Mouse (Mus musculus): ENCODE data around the gene Slc5a5. TPM values are rescaled to one million over a fixed set of nuclear protein-coding genes. Genes with fewer than 3 reads are reported as not detected.

The Slc5a5 gene
- polyA plus RNA-seq, 1 experiment: 0.19 TPM

DNA sequence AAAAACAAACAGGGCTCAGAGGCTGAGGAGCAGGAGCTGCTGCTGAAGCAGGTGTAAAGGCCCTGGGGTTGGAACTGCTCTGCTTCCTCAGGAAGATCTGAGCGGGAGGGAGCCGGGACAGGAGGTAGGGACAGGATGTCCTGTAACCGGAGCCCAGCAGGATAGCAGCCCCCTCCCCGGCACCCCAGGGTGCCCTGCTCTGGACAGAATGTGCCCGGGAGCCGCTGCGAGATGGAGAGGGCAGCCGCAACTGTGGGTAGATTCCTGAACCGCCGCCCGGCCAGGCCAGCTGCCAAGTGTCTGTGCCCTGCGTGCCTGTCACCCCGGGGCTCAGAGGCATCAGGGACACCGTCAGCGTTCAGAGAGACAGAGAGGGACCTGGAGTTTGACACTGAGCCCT, 59.0 kb downstream of the Slc5a5 start:
- TF ChIP-seq POLR2A (IDR thresholded peaks at IDR 0.05; ENCODE audit: low read depth, low read length): no peak
- TF ChIP-seq CTCF (conservative IDR thresholded peaks at IDR 0.05; ENCODE audit: insufficient read depth, insufficient read length, low read depth, low read length): no peak
- peak; percentile 82 for DNase-seq
- 29% methylated on average over 15 of the region's 15 CpGs for WGBS
- H3K4me3 ChIP-seq (ENCODE audit: insufficient read depth, low read depth, low read length): no peak overlapping the region
- no peaks in the 10 kb centered on the region for H3K27me3 ChIP-seq (replicated peaks; ENCODE audit: control insufficient read depth, insufficient read depth, low read length)
- H3K36me3 ChIP-seq (ENCODE audit: control insufficient read depth, insufficient read depth, low read length): no peaks in the 10 kb centered on the region
- peak overlapping the region; percentile 58 for H3K27ac ChIP-seq (ENCODE audit: insufficient read depth, low read depth, low read length)
- peaks cover 8% of the 10 kb centered on the region for H3K4me1 ChIP-seq (ENCODE audit: control insufficient read depth, insufficient read depth, low read length)

GRCm38 (mm10) chr8:70833018-70833482, 59.5 kb downstream of the Slc5a5 start:
- 33% methylated on average over 9 of the region's 9 CpGs for WGBS
- H3K36me3 ChIP-seq (ENCODE audit: control insufficient read depth, insufficient read depth, low read length): no peaks in the 10 kb centered on the region
- no peak for TF ChIP-seq CTCF (conservative IDR thresholded peaks at IDR 0.05; ENCODE audit: insufficient read depth, insufficient read length, low read depth, low read length)
- no peak for TF ChIP-seq POLR2A (IDR thresholded peaks at IDR 0.05; ENCODE audit: low read depth, low read length)
- H3K27me3 ChIP-seq (replicated peaks; ENCODE audit: control insufficient read depth, insufficient read depth, low read length): no peaks in the 10 kb centered on the region
- peak; percentile 73 for DNase-seq
- H3K4me3 ChIP-seq (ENCODE audit: insufficient read depth, low read depth, low read length): no peak overlapping the region
- H3K27ac ChIP-seq (ENCODE audit: insufficient read depth, low read depth, low read length): peak overlapping the region; percentile 58
- H3K4me1 ChIP-seq (ENCODE audit: control insufficient read depth, insufficient read depth, low read length): peaks cover 8% of the 10 kb centered on the region

Other genes starting within 250 kb of the Slc5a5 start
- 296 TPM in 2 replicates for gene Pgpep1, start 232.4 kb downstream of the Slc5a5 start, polyA plus RNA-seq (2012; rRNA removed)
- gene Lsm4, start 219.5 kb downstream of the Slc5a5 start, polyA plus RNA-seq (2012; rRNA removed): 106 and 120 TPM in 2 replicates
- 158 and 201 TPM in 2 replicates for gene Jund, start 193.8 kb downstream of the Slc5a5 start, polyA plus RNA-seq (2012; rRNA removed)
- 0.03 and 0.12 TPM in 2 replicates for gene Iqcn, start 189.3 kb downstream of the Slc5a5 start, polyA plus RNA-seq (2012; rRNA removed)
- 0.61 and 0.99 TPM in 2 replicates for gene Gm3336, start 174.2 kb downstream of the Slc5a5 start, polyA plus RNA-seq (2012; rRNA removed)
- 81.6 and 113 TPM in 2 replicates for gene Pde4c, start 169.0 kb downstream of the Slc5a5 start, polyA plus RNA-seq (2012; rRNA removed)
- gene Rab3a, start 138.1 kb downstream of the Slc5a5 start, polyA plus RNA-seq (2012; rRNA removed): 29.7 and 31.1 TPM in 2 replicates
- gene Mpv17l2, start 131.8 kb downstream of the Slc5a5 start, polyA plus RNA-seq (2012; rRNA removed): 73.4 and 96.3 TPM in 2 replicates
- gene Pik3r2, start 116.0 kb downstream of the Slc5a5 start, polyA plus RNA-seq (2012; rRNA removed): 60.5 and 94.7 TPM in 2 replicates
- gene Mast3, start 87.7 kb downstream of the Slc5a5 start, polyA plus RNA-seq (2012; rRNA removed): 25.3 and 27.4 TPM in 2 replicates
- gene Il12rb1, start 84.3 kb downstream of the Slc5a5 start, polyA plus RNA-seq (2012; rRNA removed): 0.42 and 0.48 TPM in 2 replicates
- 19.8 and 26.2 TPM in 2 replicates for gene Arrdc2, start 53.0 kb downstream of the Slc5a5 start, polyA plus RNA-seq (2012; rRNA removed)
- 9.4 and 11.0 TPM in 2 replicates for gene Kcnn1, start 29.5 kb downstream of the Slc5a5 start, polyA plus RNA-seq (2012; rRNA removed)
- gene Ccdc124, start 18.8 kb downstream of the Slc5a5 start, polyA plus RNA-seq (2012; rRNA removed): 48.9 and 49.2 TPM in 2 replicates
- gene Rpl18a, start 4.7 kb upstream of the Slc5a5 start, polyA plus RNA-seq (2012; rRNA removed): 3,589 and 3,709 TPM in 2 replicates
- 18.4 and 24.4 TPM in 2 replicates for gene Map1s, start 13.2 kb upstream of the Slc5a5 start, polyA plus RNA-seq (2012; rRNA removed)

Data from kidney, adult 2 months (tissue).